Mouse (Mus musculus) liver, postnatal 0 days (tissue): Measurements from ENCODE around the gene Adipor2. TPM values are rescaled to one million over a fixed set of nuclear protein-coding genes. Genes with fewer than 3 reads are reported as not detected.
"Not testable (repeated sequence)": the region's sequence is repeated elsewhere in the genome, so short reads cannot be mapped to it uniquely, and the experiment has no call there.

Experiments
- ATAC-seq: fragments of 200-750 bp; cut with Nextera tagmentation; 2 replicates; pipeline ENCODE4 v1.8.0; 2017; ENCODE audit warnings: mild to moderate bottlenecking, moderate library complexity
- DNase-seq: peaks from one replicate; pipeline ENCODE4 v3.0.0-alpha.2; 2016
- H3K27ac ChIP-seq: fragments of 300-500 bp; sonication (generic); 2 replicates; pipeline ENCODE4 v1.5.1; 2014; ENCODE audit warnings: antibody characterized with exemption, moderate library complexity, mild to moderate bottlenecking, low read depth
- H3K27me3 ChIP-seq: fragments of 300-500 bp; sonication (generic); 2 replicates; pipeline ENCODE4 v1.6.1; 2014; ENCODE audit warnings: low read length, control low read depth, mixed read lengths; ENCODE audit not compliant: insufficient read depth
- H3K36me3 ChIP-seq: fragments of 300-500 bp; sonication (generic); replicated peaks from 2 replicates; pipeline ENCODE4 v1.6.1; 2014; ENCODE audit warnings: mild to moderate bottlenecking, control low read depth, low read length, moderate library complexity, mixed read lengths; ENCODE audit not compliant: insufficient read depth
- H3K4me1 ChIP-seq: fragments of 300-500 bp; sonication (generic); 2 replicates; pipeline ENCODE4 v1.6.1; 2014; ENCODE audit warnings: antibody characterized with exemption, mild to moderate bottlenecking, control low read depth; ENCODE audit not compliant: insufficient read depth
- H3K4me2 ChIP-seq: fragments of 300-500 bp; sonication (generic); 2 replicates; pipeline ENCODE4 v1.6.1; 2014; ENCODE audit warnings: low read depth, mild to moderate bottlenecking, low read length, moderate library complexity, mixed read lengths
- H3K4me3 ChIP-seq: fragments of 300-500 bp; sonication (generic); 2 replicates; pipeline ENCODE4 v1.5.1; 2014; ENCODE audit warnings: low read depth, low read length
- H3K9ac ChIP-seq: fragments of 300-500 bp; sonication (generic); replicated peaks from 2 replicates; pipeline ENCODE4 v1.6.1; 2014; ENCODE audit warnings: mild to moderate bottlenecking, moderate library complexity
- H3K9me3 ChIP-seq: fragments of 300-500 bp; sonication (generic); 2 replicates; pipeline ENCODE4 v1.6.1; 2016; ENCODE audit warnings: mild to moderate bottlenecking, control low read depth, low read length, mixed read lengths
- CTCF ChIP-seq: sonication (generic); IDR thresholded peaks from 2 replicates; pipeline ENCODE4 v1.5.1; 2016; ENCODE audit warnings: antibody characterized with exemption, low read depth
- EP300 ChIP-seq: IDR thresholded peaks from 2 replicates; pipeline ENCODE4 v1.6.1; 2016; ENCODE audit warnings: antibody characterized with exemption, low read depth, mild to moderate bottlenecking
- WGBS: fragments of 180-500 bp; shearing (Covaris S2); extraction: QIAGEN DNeasy Blood & Tissue Kit; methylation state at CpG from one replicate; pipeline ENCODE4 v1.1.7; 2014; ENCODE audit not compliant: insufficient replicate concordance; 5-methylcytosine and 5-hydroxymethylcytosine counted together
- polyA plus RNA-seq: library from polyadenylated mRNA; unstranded; fragments of >200 nt; fragmentation: Nextera tagmentation; extraction: Ambion mirVana; gene quantifications from 2 replicates; pipeline ENCODE4 v1.2.1, GENCODE M21; 2015

The Adipor2 gene
- polyA plus RNA-seq, 1 experiment from 2014 or later, result 58.6 TPM

DNA sequence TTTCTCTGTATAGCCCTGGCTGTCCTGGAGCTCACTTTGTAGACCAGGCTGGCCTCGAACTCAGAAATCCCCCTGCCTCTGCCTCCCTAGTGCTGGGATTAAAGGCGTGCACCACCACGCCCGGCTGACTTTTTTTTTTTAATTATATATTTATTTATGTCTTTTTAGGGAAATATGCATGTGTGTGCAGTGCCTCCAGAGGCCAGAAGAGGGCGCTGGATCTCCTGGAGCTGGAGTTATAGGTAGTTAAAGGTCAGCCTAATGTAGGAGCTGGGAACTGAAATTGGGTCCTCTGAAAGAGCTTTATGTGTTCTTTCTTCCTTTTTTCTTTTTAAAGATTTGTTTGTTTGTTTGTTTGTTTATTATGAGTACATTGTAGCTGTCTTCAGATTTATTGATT lies 25.2 kb upstream of the Adipor2 start:
- H3K9me3 ChIP-seq, H3K27ac ChIP-seq, H3K4me3 ChIP-seq, H3K27me3 ChIP-seq, H3K4me1 ChIP-seq, H3K36me3 ChIP-seq, H3K9ac ChIP-seq, H3K4me2 ChIP-seq, ATAC-seq, DNase-seq: not testable (repeated sequence)
- TF ChIP-seq CTCF, result peak; percentile 48
- WGBS, result 71% methylated on average over 5 of the region's 5 CpGs

GRCm38 (mm10) chr6:119437894-119438761 lies 20.6 kb upstream of the Adipor2 start:
- no peak overlapping the region for H3K4me2 ChIP-seq
- H3K27ac ChIP-seq, result no peak overlapping the region
- 32% methylated on average over 8 of the region's 8 CpGs for WGBS
- H3K9me3 ChIP-seq, result no peaks in the 10 kb centered on the region
- no peaks in the 10 kb centered on the region for H3K4me1 ChIP-seq
- H3K9ac ChIP-seq, result no peak overlapping the region
- no peak overlapping the region for H3K4me3 ChIP-seq
- no peaks in the 10 kb centered on the region for H3K36me3 ChIP-seq
- H3K27me3 ChIP-seq, result no peaks in the 10 kb centered on the region
- TF ChIP-seq CTCF, result no peak
- no peak for TF ChIP-seq EP300
- no peak for DNase-seq
- ATAC-seq, result no peak

DNA sequence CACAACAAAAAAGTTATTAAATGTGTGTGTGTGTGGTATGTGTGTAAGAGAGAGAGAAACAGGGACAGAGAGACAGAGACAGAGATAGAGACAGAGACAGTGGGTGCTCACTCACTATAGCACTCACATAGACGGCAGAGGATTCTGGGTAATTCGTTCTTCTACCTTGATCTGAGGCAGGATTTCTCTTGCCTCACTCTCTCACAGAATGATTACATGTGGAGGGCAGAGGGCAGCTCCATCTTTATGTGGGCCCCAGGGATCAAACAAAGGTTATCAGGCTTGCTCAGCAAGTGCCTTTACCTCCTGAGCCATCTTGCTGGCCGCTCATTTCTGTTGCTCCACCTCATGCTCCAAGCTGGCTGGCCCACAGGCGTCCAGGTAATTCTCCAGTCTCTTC lies 16.9 kb upstream of the Adipor2 start:
- Histone ChIP-seq H3K9ac (no peak overlapping the region), H3K36me3 (no peaks in the 10 kb centered on the region), H3K9me3 (no peaks in the 10 kb centered on the region), H3K27ac (no peak overlapping the region), H3K4me1 (no peaks in the 10 kb centered on the region), H3K4me3 (no peak overlapping the region), H3K4me2 (no peak overlapping the region), H3K27me3 (no peaks in the 10 kb centered on the region)
- 50% methylated on average over 4 of the region's 4 CpGs for WGBS
- no peak for DNase-seq
- ATAC-seq, result peak; percentile 75
- TF ChIP-seq EP300 (no peak), CTCF (no peak)

- Histone ChIP-seq H3K27me3 (no peaks in the 10 kb centered on the region), H3K9ac (no peak overlapping the region), H3K9me3 (no peaks in the 10 kb centered on the region), H3K4me2 (no peak overlapping the region), H3K4me1 (no peaks in the 10 kb centered on the region), H3K36me3 (no peaks in the 10 kb centered on the region), H3K4me3 (no peak overlapping the region), H3K27ac (no peak overlapping the region)
- no peak for DNase-seq
- ATAC-seq, result no peak
- TF ChIP-seq EP300, result no peak
- no peak for TF ChIP-seq CTCF
- WGBS, result 77% methylated on average over 6 of the region's 6 CpGs
Measured at GRCm38 (mm10) chr6:119431751-119432324, 14.3 kb upstream of the Adipor2 start.

DNA sequence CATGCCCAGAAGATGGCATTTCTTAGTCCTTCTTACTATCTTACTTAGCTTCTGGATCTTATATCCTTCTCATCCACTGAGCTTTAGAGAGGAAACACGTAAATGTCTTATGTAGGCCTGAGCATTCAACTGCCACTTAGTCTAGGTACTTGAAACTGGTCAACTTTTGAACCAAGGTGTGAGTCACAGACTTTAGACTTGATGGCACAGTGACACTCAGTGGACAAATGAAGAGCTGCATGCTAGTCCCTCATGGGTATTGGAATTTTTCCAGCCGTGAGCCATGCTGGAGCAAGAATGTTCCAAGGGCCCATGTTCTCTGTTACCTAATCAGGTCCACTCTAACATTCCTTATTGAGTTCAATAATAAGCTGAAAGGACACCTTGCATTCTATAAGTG lies 13.0 kb upstream of the Adipor2 start:
- ATAC-seq (peak; percentile 72), DNase-seq (peak; percentile 58)
- H3K4me2 ChIP-seq, result no peak overlapping the region
- 26% methylated on average over 2 of the region's 2 CpGs for WGBS
- H3K27ac ChIP-seq, result no peak overlapping the region
- TF ChIP-seq EP300 (no peak), CTCF (peak; percentile 85)
- no peak overlapping the region for H3K9ac ChIP-seq
- no peaks in the 10 kb centered on the region for H3K27me3 ChIP-seq
- no peaks in the 10 kb centered on the region for H3K9me3 ChIP-seq
- no peaks in the 10 kb centered on the region for H3K36me3 ChIP-seq
- no peaks in the 10 kb centered on the region for H3K4me1 ChIP-seq
- no peak overlapping the region for H3K4me3 ChIP-seq

DNA sequence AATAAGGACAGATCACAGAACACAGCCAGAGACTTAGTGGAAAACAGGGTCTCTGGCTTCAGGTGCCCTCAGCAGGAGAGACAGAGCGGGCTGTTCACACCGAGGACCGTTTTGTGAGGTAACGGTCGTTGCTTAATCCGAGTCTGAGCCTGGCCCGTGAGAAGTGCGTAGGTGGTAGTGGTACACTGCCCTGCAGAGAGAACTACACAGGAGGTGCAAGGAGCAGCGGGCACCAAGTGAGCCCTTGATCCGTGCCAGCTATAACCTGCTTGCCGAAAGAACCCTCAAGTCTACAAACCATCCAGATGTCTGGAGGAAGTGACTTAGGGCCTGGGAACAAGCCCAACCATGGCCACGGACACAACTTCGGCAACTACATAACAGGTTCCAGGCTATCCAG lies 11.8 kb upstream of the Adipor2 start:
- ATAC-seq, result no peak
- no peak for TF ChIP-seq EP300
- TF ChIP-seq CTCF, result no peak
- H3K36me3 ChIP-seq, result no peaks in the 10 kb centered on the region
- 87% methylated on average over 13 of the region's 13 CpGs for WGBS
- H3K4me3 ChIP-seq, result no peak overlapping the region
- H3K27ac ChIP-seq, result no peak overlapping the region
- no peak overlapping the region for H3K4me2 ChIP-seq
- H3K9ac ChIP-seq, result no peak overlapping the region
- H3K4me1 ChIP-seq, result no peaks in the 10 kb centered on the region
- no peak for DNase-seq
- no peaks in the 10 kb centered on the region for H3K27me3 ChIP-seq
- H3K9me3 ChIP-seq, result no peaks in the 10 kb centered on the region
